ENCODE assay signal across 15 mouse cellular contexts in genomic region chr16:35024300-35024699, GRCm38 (mm10). TPM values are rescaled to one million over a fixed set of nuclear protein-coding genes. Genes with fewer than 3 reads are reported as not detected.
DNase-seq lines count a peak whose midpoint lies in the region; ATAC-seq lines count a peak whose summit lies in the region.
"Had no signal": no experiment of that assay in that cellular context is flagged by ENCODE, and none has a peak within 500 bp of the region (broad histone marks: within the 10 kb centered on the region; RNA-seq: fewer than 3 reads in every experiment).

No protein-coding gene starts in this region.

- DNase-seq in CD4-positive, CD25-positive, alpha-beta regulatory T cell, adult 2 months (ENCODE audit: low read depth, low spot score): peak; percentile 48
- peak; percentile 15 for DNase-seq in liver
- peak; percentile 87 for DNase-seq in ZHBTc4 (ENCODE audit: low read depth, low spot score)
- DNase-seq in thymus, postnatal 0 days (ENCODE audit: low spot score): peak; percentile 21
- DNase-seq in heart, postnatal 4 days: no peak
- no peak for DNase-seq in yolk sac, embryonic 10.5 days (ENCODE audit: low spot score)
- DNase-seq: adrenal gland, postnatal 10 days; cerebellum, adult 2 months; liver, embryonic 13.5 days had no signal

- peaks cover 15% of the 10 kb centered on the region for H3K27me3 ChIP-seq in liver, embryonic 12.5 days (replicated peaks)
- H3K27me3 ChIP-seq: intestine, embryonic 15.5 days had no signal

- peaks cover 17% of the 10 kb centered on the region for H3K36me3 ChIP-seq in liver, embryonic 12.5 days
- H3K36me3 ChIP-seq: intestine, embryonic 15.5 days had no signal

- H3K4me2 ChIP-seq in liver, embryonic 12.5 days: no peak overlapping the region
- H3K4me2 ChIP-seq: heart, embryonic 12.5 days; intestine, embryonic 15.5 days had no signal

- no peak overlapping the region for H3K9ac ChIP-seq in liver, embryonic 12.5 days
- H3K9ac ChIP-seq: embryonic facial prominence, embryonic 15.5 days; heart, embryonic 12.5 days; intestine, embryonic 15.5 days; liver, embryonic 13.5 days had no signal

- H3K9me3 ChIP-seq in liver, embryonic 12.5 days (replicated peaks): no peaks in the 10 kb centered on the region
- H3K9me3 ChIP-seq: embryonic facial prominence, embryonic 15.5 days; heart, embryonic 12.5 days; intestine, embryonic 15.5 days; liver, embryonic 13.5 days; megakaryocyte, embryonic 14.5 days had no signal

- H3K4me3 ChIP-seq in liver, embryonic 12.5 days: no peak overlapping the region
- H3K4me3 ChIP-seq: embryonic facial prominence, embryonic 15.5 days; heart, embryonic 12.5 days; intestine, embryonic 15.5 days; liver, embryonic 13.5 days had no signal

- 77% methylated on average over 5 of the region's 5 CpGs for WGBS in liver, embryonic 12.5 days (ENCODE audit: insufficient replicate concordance)

- no peak overlapping the region for H3K27ac ChIP-seq in liver, embryonic 12.5 days
- H3K27ac ChIP-seq: embryonic facial prominence, embryonic 15.5 days; intestine, embryonic 15.5 days; liver, embryonic 13.5 days had no signal

- peaks cover 9% of the 10 kb centered on the region for H3K4me1 ChIP-seq in liver, embryonic 12.5 days
- H3K4me1 ChIP-seq: embryonic facial prominence, embryonic 15.5 days; heart, embryonic 12.5 days; intestine, embryonic 15.5 days had no signal

- ATAC-seq in CD4-positive, CD25-positive, alpha-beta regulatory T cell, adult 4 months: no peak
- ATAC-seq in liver, embryonic 12.5 days: no peak
- ATAC-seq: intestine, embryonic 15.5 days had no signal

RNA-seq across cellular contexts. Expression of gene Hacd2, which starts 2.1 kb away (rescaled TPM):
- 10 to 100 TPM; 11.9 to 13.4 TPM for polyA plus RNA-seq in CD4-positive, CD25-positive, alpha-beta regulatory T cell, adult 4 months (2017; shearing (Covaris generic))
- polyA plus RNA-seq in liver, embryonic 12.5 days (2016; fragmentation: Nextera tagmentation; extraction: Ambion mirVana): 81.7 and 82.9 TPM in 2 replicates
- polyA plus RNA-seq in thymus, postnatal 0 days (2015; fragmentation: Nextera tagmentation; extraction: Ambion mirVana): 46.7 and 53.7 TPM in 2 replicates
- total RNA-seq in heart, postnatal 4 days (2021): 10 to 100 TPM; 10.7 to 13.7 TPM

Comparison
In these comparisons a context has a peak if more than half of its experiments do, and no peak if none do; other contexts are left out.
1. DNase-seq: peak in CD4-positive, CD25-positive, alpha-beta regulatory T cell, adult 2 months (single experiment), liver (single experiment), ZHBTc4 (single experiment) and thymus, postnatal 0 days (single experiment); none in heart, postnatal 4 days (single experiment) and yolk sac, embryonic 10.5 days (single experiment).